Mouse (Mus musculus) thymus, postnatal 0 days (tissue): ENCODE results near the gene Dlk2. TPM values are rescaled to one million over a fixed set of nuclear protein-coding genes. Genes with fewer than 3 reads are reported as not detected.

Source experiments
- DNase-seq: peaks from one replicate; pipeline ENCODE4 v3.0.0-alpha.2; 2015; ENCODE audit warnings: low spot score
- polyA plus RNA-seq: library from polyadenylated mRNA; unstranded; fragments of >200 nt; fragmentation: Nextera tagmentation; extraction: Ambion mirVana; gene quantifications from 2 replicates; pipeline ENCODE4 v1.2.1, GENCODE M21; 2015

The Dlk2 gene
- polyA plus RNA-seq, 1 experiment from 2014 or later: 8.1 TPM

DNA sequence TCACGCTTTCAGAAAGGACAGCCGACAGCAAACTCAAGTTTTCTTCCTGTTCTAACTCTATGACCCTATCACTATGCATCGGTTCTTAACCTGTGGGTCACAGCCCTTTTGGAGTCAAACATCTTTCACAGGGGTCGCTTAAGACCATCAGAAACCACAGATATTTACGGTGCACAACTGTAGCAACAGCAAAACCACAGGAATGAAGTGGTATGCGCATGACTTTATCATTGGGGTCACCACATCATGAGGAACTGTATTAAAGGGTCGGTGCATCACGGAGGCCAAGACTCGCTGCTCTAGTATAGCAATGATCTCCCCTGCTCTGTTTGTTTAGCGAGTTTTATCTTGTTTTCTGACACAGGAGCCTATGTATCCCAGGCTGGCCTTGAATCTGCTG, 18.6 kb downstream of the Dlk2 start:
- no peak for DNase-seq

DNA sequence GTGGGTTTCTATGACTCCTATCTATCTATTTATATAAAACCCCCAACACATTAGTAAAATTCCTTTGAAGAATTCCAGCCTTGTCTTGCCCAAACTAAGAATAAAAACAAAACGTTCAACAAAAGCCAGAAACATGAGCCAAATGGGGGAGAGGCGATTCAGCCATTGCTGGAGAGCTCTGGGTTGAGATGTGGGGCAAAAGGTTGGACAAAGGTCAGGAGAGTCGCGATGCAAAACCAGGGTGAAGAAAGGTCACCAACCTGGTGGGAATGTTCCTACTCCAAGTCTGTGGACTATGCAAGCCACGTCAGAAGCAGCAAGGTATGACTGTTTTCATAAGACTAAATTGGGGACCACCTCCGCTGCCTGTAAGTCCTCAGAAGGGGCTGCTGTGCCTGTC, 23.3 kb downstream of the Dlk2 start:
- DNase-seq: no peak

DNA sequence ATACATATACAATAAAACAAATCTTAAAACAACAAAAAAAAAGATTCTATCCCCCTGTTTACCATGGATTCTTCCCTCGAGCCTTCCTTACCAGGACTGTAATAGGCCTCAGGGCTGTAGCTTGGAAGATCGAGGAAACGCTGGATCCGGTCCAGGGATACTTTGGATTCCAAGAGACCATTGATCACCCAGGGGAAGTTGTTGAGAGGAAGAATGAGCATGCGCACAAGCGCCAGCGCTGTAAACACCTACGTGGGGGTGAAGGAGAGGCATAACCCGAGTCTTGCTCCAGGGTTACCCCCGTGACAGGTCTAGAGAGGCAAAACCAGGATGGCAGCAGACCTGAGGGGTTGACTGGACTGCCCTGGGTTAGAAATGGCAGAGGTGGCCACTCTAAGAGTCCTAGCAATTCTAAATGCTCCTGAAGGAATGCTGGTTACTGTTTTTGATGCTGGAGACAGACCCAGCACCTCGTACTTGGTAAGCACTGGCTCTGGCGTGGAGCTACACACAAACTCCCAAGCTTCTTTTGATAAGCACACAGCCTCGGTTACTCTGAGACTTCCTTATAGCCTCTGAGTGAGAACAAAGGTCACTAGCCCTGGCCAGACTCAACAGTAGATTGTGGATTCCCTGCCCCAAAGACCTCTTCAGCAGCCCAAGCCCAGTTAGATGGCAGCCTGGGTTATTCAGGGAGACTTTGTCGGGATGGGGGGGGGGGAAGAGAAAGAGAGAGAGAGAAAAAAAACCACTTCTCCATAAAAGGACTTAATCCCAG, 25.0 kb downstream of the Dlk2 start:
- no peak for DNase-seq

DNA sequence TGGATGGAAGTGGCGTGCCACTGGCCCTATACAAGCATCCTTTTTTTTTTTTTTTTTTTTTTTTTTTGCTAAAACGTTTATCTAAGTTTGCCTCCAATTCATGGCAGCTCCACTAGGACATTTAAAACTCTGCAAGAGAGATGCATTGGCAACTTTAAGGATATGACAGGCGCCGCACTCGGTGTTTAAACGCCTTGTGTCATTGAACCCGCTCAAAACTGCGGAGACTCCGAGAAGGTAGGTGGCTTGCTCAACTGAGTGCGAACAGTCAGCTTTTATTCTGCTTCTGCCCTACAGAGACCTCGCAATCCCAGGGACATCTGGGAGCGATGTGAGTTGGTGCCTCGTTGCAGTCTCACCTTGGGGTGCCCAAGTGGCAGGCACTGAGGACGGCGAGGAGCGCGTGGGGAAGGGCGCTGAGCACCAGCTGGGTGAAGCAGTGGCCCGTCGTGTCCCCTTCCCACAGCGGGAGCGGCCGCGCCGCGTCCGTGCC, 30.2 kb downstream of the Dlk2 start:
- DNase-seq: no peak

DNA sequence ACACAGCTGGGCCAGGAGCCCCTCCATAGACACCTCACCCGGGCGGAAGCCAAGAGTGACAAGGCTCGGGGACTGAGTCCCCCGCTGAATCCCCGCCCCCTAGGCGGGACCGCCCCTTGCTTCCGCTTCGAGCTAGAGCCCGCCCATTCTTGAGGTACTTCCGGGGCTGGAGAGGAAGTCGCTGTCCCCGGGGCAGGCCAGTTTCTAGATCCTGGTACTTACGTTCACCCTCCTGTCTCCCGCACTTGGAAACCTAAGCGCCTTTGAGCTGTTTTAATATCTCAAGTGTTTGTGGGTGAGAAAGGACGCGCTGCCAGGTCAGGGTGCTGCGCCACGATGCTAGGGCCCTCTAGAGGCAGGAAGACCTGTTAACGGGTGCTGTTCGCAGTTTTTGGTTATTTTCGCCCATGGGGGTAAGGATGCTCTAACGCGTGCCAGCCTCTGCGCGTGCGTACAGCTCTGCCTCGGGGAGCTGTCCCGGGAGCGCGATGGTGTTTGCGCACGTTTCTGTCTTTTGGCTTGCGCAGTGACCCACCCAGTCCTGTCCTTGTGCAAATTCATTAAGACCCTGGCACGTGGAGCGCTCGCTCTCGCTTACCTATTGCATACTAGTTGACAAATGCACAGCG, 30.8 kb downstream of the Dlk2 start, which contains the start of gene Abcc10:
TSS of gene Abcc10 (minus strand) at position 447 of the 629 bp plus-strand sequence.
- peak; percentile 99 for DNase-seq

DNA sequence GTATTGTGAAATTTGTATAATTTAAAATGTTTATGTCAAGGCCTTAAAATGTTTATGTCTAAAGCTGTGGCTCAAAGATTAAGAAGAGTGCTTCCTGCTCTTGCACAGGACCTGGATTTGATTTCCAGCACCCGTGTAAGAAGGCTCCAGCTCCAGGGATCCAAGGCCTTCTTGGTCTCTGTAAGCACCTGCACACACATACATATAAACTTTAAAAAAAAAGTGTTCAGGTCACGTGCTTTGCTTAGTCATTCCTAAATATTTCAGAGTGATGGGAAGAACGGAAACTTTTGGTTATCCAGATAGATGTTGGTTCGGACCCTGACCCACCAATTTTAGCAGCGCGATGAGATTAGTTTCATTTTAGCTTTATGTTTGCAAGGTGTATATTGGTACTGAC, 31.5 kb downstream of the Dlk2 start:
- DNase-seq: no peak

DNA sequence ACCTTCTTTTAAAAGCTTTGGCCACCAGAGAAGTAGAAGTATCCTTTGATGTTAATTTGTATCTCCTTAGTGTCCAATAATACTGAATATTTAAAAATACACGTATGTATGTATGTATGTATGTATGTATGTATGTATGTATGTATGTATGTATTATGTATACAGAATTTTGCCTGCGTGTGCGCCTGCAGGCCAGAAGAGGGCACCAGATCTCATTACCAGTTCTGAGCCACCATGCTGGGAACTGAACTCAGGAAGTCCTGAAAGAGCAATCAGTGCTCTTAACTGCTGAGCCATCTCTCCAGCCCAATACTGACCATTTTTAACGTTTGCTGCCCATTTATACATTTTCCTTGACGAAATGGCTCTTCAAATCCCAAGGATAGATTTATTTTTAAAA, 39.3 kb downstream of the Dlk2 start:
- peak; percentile 19 for DNase-seq

DNA sequence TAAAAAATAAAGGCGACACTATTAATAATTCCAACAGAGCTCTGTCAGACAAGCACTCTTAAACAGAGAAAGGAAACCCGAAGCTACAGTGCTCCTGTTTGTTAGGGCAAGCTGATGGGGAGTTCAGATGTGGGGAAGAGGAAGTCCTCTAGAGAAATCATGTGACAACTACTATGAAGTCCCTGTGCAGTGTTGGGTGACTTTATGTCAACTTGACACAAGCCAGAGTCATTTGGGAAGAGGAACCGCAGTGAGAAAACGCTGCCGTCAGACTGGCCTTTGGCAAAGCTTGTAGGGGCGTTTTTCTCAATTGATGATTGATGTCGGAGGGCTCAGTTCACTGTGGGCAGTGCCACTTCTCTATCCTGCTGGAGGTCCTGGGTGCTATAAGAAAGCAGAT, 44.0 kb downstream of the Dlk2 start:
- no peak for DNase-seq

DNA sequence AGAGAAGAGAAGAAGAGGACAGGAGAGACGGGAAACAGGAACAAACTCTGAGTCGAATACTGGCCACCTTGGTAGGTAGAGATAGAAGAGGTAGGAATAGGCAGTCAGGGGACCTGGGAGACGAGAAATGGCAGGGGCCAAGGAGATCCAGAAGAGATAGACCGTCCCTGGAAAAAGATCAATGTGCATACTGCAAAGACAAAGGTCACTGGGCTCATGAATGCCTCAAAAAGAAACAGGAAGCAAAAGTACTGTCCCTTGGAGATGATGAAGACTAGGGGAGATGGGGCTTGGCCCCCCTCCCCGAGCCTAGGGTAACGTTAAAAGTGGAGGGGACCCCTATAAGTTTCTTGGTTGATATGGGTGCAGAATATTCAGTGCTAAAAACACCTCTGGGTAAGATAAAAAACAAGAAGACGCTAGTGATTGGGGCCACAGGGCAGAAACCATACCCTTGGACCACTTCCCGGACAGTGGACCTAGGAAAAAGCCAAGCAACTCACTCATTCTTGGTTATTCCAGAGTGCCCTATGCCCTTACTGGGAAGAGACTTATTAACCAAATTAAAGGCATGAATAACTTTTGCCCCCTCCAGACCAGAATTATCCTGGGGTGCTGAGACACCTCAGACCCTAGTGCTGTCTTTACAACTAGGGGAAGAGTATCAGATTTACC, 53.9 kb downstream of the Dlk2 start:
- no peak for DNase-seq

Other genes with a start within 250 kb of the Dlk2 start
- gene Mrps18a, start 186.4 kb upstream of the Dlk2 start, polyA plus RNA-seq: 126 TPM in 2 replicates
- gene Rsph9, start 153.2 kb upstream of the Dlk2 start, polyA plus RNA-seq: 2.0 and 2.7 TPM in 2 replicates
- gene Mad2l1bp, start 143.9 kb upstream of the Dlk2 start, polyA plus RNA-seq: 61.6 and 62.3 TPM in 2 replicates
- gene Gtpbp2, start 136.4 kb upstream of the Dlk2 start, polyA plus RNA-seq: 31.4 and 37.6 TPM in 2 replicates
- gene Polh, start 94.8 kb upstream of the Dlk2 start, polyA plus RNA-seq: 21.5 and 24.0 TPM in 2 replicates
- 25.2 and 26.8 TPM in 2 replicates for gene Xpo5, start 94.6 kb upstream of the Dlk2 start, polyA plus RNA-seq
- 69.4 and 71.2 TPM in 2 replicates for gene Polr1c, start 49.4 kb upstream of the Dlk2 start, polyA plus RNA-seq
- gene Yipf3, start 49.3 kb upstream of the Dlk2 start, polyA plus RNA-seq: 119 and 124 TPM in 2 replicates
- 1.1 and 1.2 TPM in 2 replicates for gene Lrrc73, start 43.9 kb upstream of the Dlk2 start, polyA plus RNA-seq
- 26.8 and 27.6 TPM in 2 replicates for gene Tjap1, start 14.4 kb upstream of the Dlk2 start, polyA plus RNA-seq
- 3.5 and 4.0 TPM in 2 replicates for gene Abcc10, start 30.9 kb downstream of the Dlk2 start, polyA plus RNA-seq
- 5.4 and 5.6 TPM in 2 replicates for gene Zfp318, start 86.3 kb downstream of the Dlk2 start, polyA plus RNA-seq
- 294 and 308 TPM in 2 replicates for gene Crip3, start 131.5 kb downstream of the Dlk2 start, polyA plus RNA-seq
- 6.4 and 9.4 TPM in 2 replicates for gene Slc22a7, start 141.0 kb downstream of the Dlk2 start, polyA plus RNA-seq
- 0.08 TPM in 1 of 2 replicates, not detected in the other for gene Ttbk1, start 190.3 kb downstream of the Dlk2 start, polyA plus RNA-seq
- gene Dnph1, start 199.3 kb downstream of the Dlk2 start, polyA plus RNA-seq: 28.3 and 33.7 TPM in 2 replicates
- 2.5 and 2.8 TPM in 2 replicates for gene Cul9, start 249.0 kb downstream of the Dlk2 start, polyA plus RNA-seq